ENCODE assay signal across 11 mouse cellular contexts in the genomic region with DNA sequence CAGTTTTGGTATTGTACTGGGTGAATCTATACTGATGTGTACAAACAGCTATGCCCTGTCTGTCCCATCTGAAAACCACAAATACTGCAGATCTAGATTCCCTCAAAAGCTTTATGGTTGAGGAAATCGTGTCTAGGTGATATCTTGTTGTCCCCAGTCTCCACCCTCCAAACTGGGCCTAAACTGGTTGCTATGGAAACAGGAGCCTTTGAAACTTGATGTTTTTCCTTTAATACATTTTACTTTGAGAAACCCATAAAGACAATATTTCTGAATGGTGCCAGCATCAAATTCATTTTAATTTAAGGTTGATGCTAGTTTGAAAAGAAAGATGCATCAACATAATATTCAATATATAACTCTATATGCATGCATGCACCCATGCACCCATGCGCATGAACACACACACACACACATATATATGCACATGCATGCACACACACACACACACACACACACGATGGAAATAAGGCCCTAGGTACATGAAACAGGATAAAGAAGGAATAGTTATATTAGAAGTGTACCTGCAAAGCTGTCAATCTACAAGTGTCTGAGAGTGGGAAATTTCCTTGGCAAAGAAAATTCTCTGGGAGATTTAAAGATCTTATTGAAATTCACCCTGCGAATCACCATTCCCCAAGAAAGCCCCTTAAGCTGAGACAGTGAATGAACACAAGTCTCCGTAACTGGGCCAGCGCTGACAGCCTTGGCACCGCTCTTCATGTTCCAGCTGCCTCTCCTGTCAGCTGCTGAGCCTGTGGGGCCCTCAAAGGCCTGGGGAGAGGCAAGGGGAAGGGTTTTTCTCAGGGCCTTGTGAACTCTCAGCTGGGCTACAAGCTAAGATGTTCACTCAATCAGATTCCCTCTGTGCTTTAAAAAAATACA.
DNase-seq lines count a peak whose midpoint lies in the region; ATAC-seq lines count a peak whose summit lies in the region.
"Had no signal": no experiment of that assay in that cellular context is flagged by ENCODE, and none has a peak within 500 bp of the region (broad histone marks: within the 10 kb centered on the region; RNA-seq: fewer than 3 reads in every experiment).

No protein-coding gene starts in this region.

- H3K27me3 ChIP-seq in forebrain, embryonic 12.5 days: no peaks in the 10 kb centered on the region
- H3K27me3 ChIP-seq in neural tube, embryonic 14.5 days (ENCODE audit: control insufficient read depth, insufficient read depth, low read length): no peaks in the 10 kb centered on the region
- H3K27me3 ChIP-seq: limb, embryonic 15.5 days had no signal

- peak; percentile 76; the same call in 1 of the 2 replicates for ATAC-seq in forebrain, embryonic 12.5 days (ENCODE audit: low FRiP score)
- peak; percentile 70; the same call in 1 of the 2 replicates for ATAC-seq in neural tube, embryonic 14.5 days (ENCODE audit: low read depth)
- ATAC-seq: inflammation-experienced regulatory T-cells, adult 6 months; Patski had no signal

- 67% methylated on average over 7 of the region's 7 CpGs for WGBS in forebrain, embryonic 12.5 days
- WGBS in neural tube, embryonic 14.5 days: 63% methylated on average over 7 of the region's 7 CpGs

- H3K4me3 ChIP-seq in forebrain, embryonic 12.5 days (replicated peaks): no peak overlapping the region
- H3K4me3 ChIP-seq in neural tube, embryonic 14.5 days (ENCODE audit: low read depth, low read length): no peak overlapping the region
- H3K4me3 ChIP-seq: limb, embryonic 15.5 days had no signal

- H3K9me3 ChIP-seq in forebrain, embryonic 12.5 days: no peaks in the 10 kb centered on the region
- no peaks in the 10 kb centered on the region for H3K9me3 ChIP-seq in neural tube, embryonic 14.5 days (ENCODE audit: control insufficient read depth, low read length)
- H3K9me3 ChIP-seq: limb, embryonic 15.5 days had no signal

- no peaks in the 10 kb centered on the region for H3K36me3 ChIP-seq in forebrain, embryonic 12.5 days (replicated peaks)
- H3K36me3 ChIP-seq in neural tube, embryonic 14.5 days (ENCODE audit: control insufficient read depth, insufficient read depth, low read length): no peaks in the 10 kb centered on the region
- H3K36me3 ChIP-seq: limb, embryonic 15.5 days had no signal

- peak; percentile 5 for DNase-seq in embryo, embryonic 11 days
- no peak for DNase-seq in embryo, embryonic 9.5 days (ENCODE audit: extremely low spot score)
- peak; percentile 34 to 57 for DNase-seq in layer of hippocampus, postnatal 36 days
- DNase-seq in kidney, postnatal 4 days: no peak
- no peak for DNase-seq in c-Kit-positive CD71-positive TER-119-positive erythroid progenitor cells, embryonic 14.5 days (ENCODE audit: low spot score)
- no peak for DNase-seq in testis, postnatal 10 days (ENCODE audit: low spot score)

- peak overlapping the region; percentile 42; the same call in 1 of the 2 replicates for H3K27ac ChIP-seq in forebrain, embryonic 12.5 days
- no peak overlapping the region for H3K27ac ChIP-seq in neural tube, embryonic 14.5 days (ENCODE audit: low read depth, low read length)
- H3K27ac ChIP-seq: limb, embryonic 15.5 days had no signal

- peaks cover 7% of the 10 kb centered on the region; the same call in 1 of the 2 replicates for H3K4me1 ChIP-seq in forebrain, embryonic 12.5 days
- no peaks in the 10 kb centered on the region for H3K4me1 ChIP-seq in neural tube, embryonic 14.5 days (ENCODE audit: control insufficient read depth, insufficient read depth, low read length)
- H3K4me1 ChIP-seq: limb, embryonic 15.5 days had no signal

- H3K4me2 ChIP-seq in forebrain, embryonic 12.5 days: no peak overlapping the region
- H3K4me2 ChIP-seq in neural tube, embryonic 14.5 days (ENCODE audit: low read depth, low read length): no peak overlapping the region
- H3K4me2 ChIP-seq: limb, embryonic 15.5 days had no signal

- H3K9ac ChIP-seq in forebrain, embryonic 12.5 days: no peak overlapping the region
- no peak overlapping the region for H3K9ac ChIP-seq in neural tube, embryonic 14.5 days (replicated peaks; ENCODE audit: low read depth, low read length)
- H3K9ac ChIP-seq: limb, embryonic 15.5 days had no signal

Comparison
In these comparisons a context has a peak if more than half of its experiments do, and no peak if none do; other contexts are left out.
1. DNase-seq: peak in embryo, embryonic 11 days (single experiment) and layer of hippocampus, postnatal 36 days (2 of 2); none in embryo, embryonic 9.5 days (single experiment), kidney, postnatal 4 days (0 of 2), c-Kit-positive CD71-positive TER-119-positive erythroid progenitor cells, embryonic 14.5 days (single experiment) and testis, postnatal 10 days (single experiment).